Mouse (Mus musculus) heart, postnatal 14 days (tissue): ENCODE measurements around the gene Taar3. TPM values are rescaled to one million over a fixed set of nuclear protein-coding genes. Genes with fewer than 3 reads are reported as not detected.

Source experiments
- DNase-seq, 2 experiments: peaks; one replicate each; pipeline ENCODE4 v3.0.0; 2021 to 2022
- intact Hi-C: fragments of 180-260 bp; cut with DNase I; formaldehyde crosslinking; loops from one replicate; pipeline ENCODE4 v1.15.1; 2025
- total RNA-seq, 2 experiments: library from RNA; stranded (reverse); gene quantifications; 2 replicates each; pipeline ENCODE4 v1.2.3; 2021

Taar3 gene
- total RNA-seq, 2 experiments from 2014 or later, result not detected

- intact Hi-C loops, result no loop called here
- no peak for DNase-seq
Observed at GRCm38 (mm10) chr10:23993381-23993780, 44.0 kb downstream of the Taar3 start, which contains the start of gene Taar7a. Gene Taar7a, minus strand, starts transcription at chr10:23993481.

GRCm38 (mm10) chr10:23999639-24000038 lies 50.3 kb downstream of the Taar3 start, which contains the start of gene Taar7b:
Gene Taar7b, plus strand, starts transcription at chr10:23999939.
- no peak for DNase-seq
- intact Hi-C loops, result no loop called here

Other genes with a start within 250 kb of the Taar3 start
- gene Rps12, start 162.3 kb upstream of the Taar3 start, total RNA-seq, result 100 to 1,000 TPM; 219 to 226 TPM
- gene Slc18b1, start 152.6 kb upstream of the Taar3 start, total RNA-seq, result 1 to 10 TPM; 9.2 to 9.4 TPM
- not detected for gene Vnn3, start 98.1 kb upstream of the Taar3 start, total RNA-seq
- 1 to 10 TPM; 1.1 TPM for gene Vnn1, start 54.9 kb upstream of the Taar3 start, total RNA-seq
- gene Taar1, start 29.2 kb upstream of the Taar3 start, total RNA-seq, result not detected
- gene Taar2, start 11.0 kb upstream of the Taar3 start, total RNA-seq, result not detected
- gene Taar4, start 10.9 kb downstream of the Taar3 start, total RNA-seq, result not detected
- gene Taar5, start 21.1 kb downstream of the Taar3 start, total RNA-seq, result not detected
- not detected for gene Taar6, start 36.1 kb downstream of the Taar3 start, total RNA-seq
- not detected for gene Taar7a, start 43.9 kb downstream of the Taar3 start, total RNA-seq
- gene Taar7b, start 50.4 kb downstream of the Taar3 start, total RNA-seq, result not detected
- gene Taar7d, start 77.7 kb downstream of the Taar3 start, total RNA-seq, result not detected
- not detected for gene Taar7e, start 88.1 kb downstream of the Taar3 start, total RNA-seq
- gene Taar7f, start 100.0 kb downstream of the Taar3 start, total RNA-seq, result not detected
- gene Taar8a, start 126.9 kb downstream of the Taar3 start, total RNA-seq, result not detected
- gene Taar8b, start 142.7 kb downstream of the Taar3 start, total RNA-seq, result not detected
- not detected for gene Taar8c, start 152.4 kb downstream of the Taar3 start, total RNA-seq
- gene Taar9, start 160.0 kb downstream of the Taar3 start, total RNA-seq, result not detected
- 10 to 100 TPM; 41.4 to 42.7 TPM for gene Stx7, start 199.7 kb downstream of the Taar3 start, total RNA-seq